Mouse (Mus musculus): ENCODE measurements around the gene Methig1. TPM values are rescaled to one million over a fixed set of nuclear protein-coding genes. Genes with fewer than 3 reads are reported as not detected.

The Methig1 gene
- polyA plus RNA-seq, 1 experiment: not detected

- no peak overlapping the region for H3K4me3 ChIP-seq (ENCODE audit: control insufficient read depth, insufficient read depth, low read length)
- no peaks in the 10 kb centered on the region for H3K4me1 ChIP-seq (replicated peaks; ENCODE audit: control insufficient read depth, insufficient read depth, low read length)
- DNase-seq: no peak
- no peaks in the 10 kb centered on the region for H3K36me3 ChIP-seq (ENCODE audit: control insufficient read depth, insufficient read depth, low read length)
- WGBS: 89% methylated on average over 11 of the region's 11 CpGs
- no peak overlapping the region for H3K27ac ChIP-seq (ENCODE audit: control insufficient read depth, insufficient read depth, low read length)
- H3K27me3 ChIP-seq (ENCODE audit: control insufficient read depth, insufficient read depth, low read length): no peaks in the 10 kb centered on the region
- TF ChIP-seq POLR2A (IDR thresholded peaks at IDR 0.05; ENCODE audit: control insufficient read depth, extremely low read depth, insufficient read depth, low read length, poor library complexity) (no peak), CTCF (IDR thresholded peaks at IDR 0.05; ENCODE audit: borderline replicate concordance, control insufficient read depth, extremely low read depth, insufficient read depth, low read length, poor library complexity) (no peak)
These were observed 77.1 kb downstream of the Methig1 start for GRCm38 (mm10) chr15:100429959-100430565.

- no peak overlapping the region for H3K27ac ChIP-seq (ENCODE audit: control insufficient read depth, insufficient read depth, low read length)
- no peaks in the 10 kb centered on the region for H3K4me1 ChIP-seq (replicated peaks; ENCODE audit: control insufficient read depth, insufficient read depth, low read length)
- no peak for DNase-seq
- no peaks in the 10 kb centered on the region for H3K27me3 ChIP-seq (ENCODE audit: control insufficient read depth, insufficient read depth, low read length)
- no peak for TF ChIP-seq CTCF (IDR thresholded peaks at IDR 0.05; ENCODE audit: borderline replicate concordance, control insufficient read depth, extremely low read depth, insufficient read depth, low read length, poor library complexity)
- no peak for TF ChIP-seq POLR2A (IDR thresholded peaks at IDR 0.05; ENCODE audit: control insufficient read depth, extremely low read depth, insufficient read depth, low read length, poor library complexity)
- 83% methylated on average over 4 of the region's 4 CpGs for WGBS
- H3K4me3 ChIP-seq (ENCODE audit: control insufficient read depth, insufficient read depth, low read length): no peak overlapping the region
- H3K36me3 ChIP-seq (ENCODE audit: control insufficient read depth, insufficient read depth, low read length): no peaks in the 10 kb centered on the region
These were observed 80.3 kb downstream of the Methig1 start for GRCm38 (mm10) chr15:100433234-100433633.

Other genes with a start within 250 kb of the Methig1 start
- 86.4 and 110 TPM in 2 replicates for gene Atf1, start 125.3 kb upstream of the Methig1 start, polyA plus RNA-seq (2012; rRNA removed)
- gene Tmprss12, start 72.3 kb upstream of the Methig1 start, polyA plus RNA-seq (2012; rRNA removed): not detected in 2 replicates
- gene Mettl7a1, start 49.0 kb upstream of the Methig1 start, polyA plus RNA-seq (2012; rRNA removed): 18.9 TPM in 2 replicates
- 0.05 TPM in 1 of 2 replicates, not detected in the other for gene Mettl7a3, start 18.2 kb upstream of the Methig1 start, polyA plus RNA-seq (2012; rRNA removed)
- gene Mettl7a2, start 51 bp downstream of the Methig1 start, polyA plus RNA-seq (2012; rRNA removed): not detected in 2 replicates
- gene Higd1c, start 11.4 kb downstream of the Methig1 start, polyA plus RNA-seq (2012; rRNA removed): not detected in 2 replicates
- gene Gm5475, start 69.0 kb downstream of the Methig1 start, polyA plus RNA-seq (2012; rRNA removed): 0.04 and 0.05 TPM in 2 replicates
- 46.4 and 54.1 TPM in 2 replicates for gene Slc11a2, start 71.9 kb downstream of the Methig1 start, polyA plus RNA-seq (2012; rRNA removed)
- gene Letmd1, start 115.9 kb downstream of the Methig1 start, polyA plus RNA-seq (2012; rRNA removed): 83.1 and 101 TPM in 2 replicates
- gene Csrnp2, start 142.3 kb downstream of the Methig1 start, polyA plus RNA-seq (2012; rRNA removed): 8.7 and 9.6 TPM in 2 replicates
- 7.7 and 8.2 TPM in 2 replicates for gene Tfcp2, start 198.9 kb downstream of the Methig1 start, polyA plus RNA-seq (2012; rRNA removed)
- gene Pou6f1, start 246.8 kb downstream of the Methig1 start, polyA plus RNA-seq (2012; rRNA removed): 184 and 203 TPM in 2 replicates

Data from thymus, adult 2 months (tissue).